Mouse (Mus musculus): ENCODE measurements around the gene Actr10.

Gene Actr10

DNA sequence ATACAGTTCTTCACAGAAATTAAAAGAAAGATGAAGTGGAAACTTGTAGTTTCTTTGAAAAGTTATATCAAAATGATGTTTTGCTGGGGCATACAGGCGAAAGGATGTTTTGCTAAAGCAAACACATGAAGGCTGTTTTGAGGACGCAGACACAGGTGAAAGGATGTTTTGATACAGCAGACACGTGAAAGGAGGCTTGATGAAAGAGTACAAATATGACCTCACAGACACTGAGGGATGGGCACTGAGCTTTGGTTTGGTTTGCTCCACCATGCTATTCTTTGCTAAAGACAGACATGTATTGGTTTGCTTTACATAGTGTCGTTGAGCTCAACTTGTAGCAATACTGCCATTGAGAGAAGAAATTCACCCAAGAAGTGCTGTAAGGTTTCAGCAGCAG is 7.9 kb upstream of the Actr10 start:
- CTCF ChIA-PET: interaction anchor here in 2 of 4 experiments (0.6 to 1.6 kb wide), 5 partner anchors 16 to 634 kb away, joined by 3 to 9 read pairs (median 6); no protein-coding TSS in a partner anchor

GRCm38 (mm10) chr12:70937150-70937549 is 507 bp upstream of the Actr10 start:
- ChIA-PET POLR2A (interaction anchor here in 3 of 4 experiments (0.7 to 2.4 kb wide), 5 partner anchors 13 to 759 kb away, joined by 3 to 11 read pairs (median 5); partner anchors contain the start of genes Arid4a (in 1 of the 3) and Psma3 (in 1 of the 3)), CTCF (interaction anchor here in 1 of 4 experiments (0.6 kb wide), 1 partner anchor 604 kb away, joined by 3 read pairs; no protein-coding TSS in a partner anchor)

More for the DNA sequence above, 7.9 kb upstream of the Actr10 start:
- POLR2A ChIA-PET: interaction anchor here in 1 of 4 experiments (0.8 kb wide), 1 partner anchor 679 kb away, joined by 3 read pairs; no protein-coding TSS in a partner anchor

DNA sequence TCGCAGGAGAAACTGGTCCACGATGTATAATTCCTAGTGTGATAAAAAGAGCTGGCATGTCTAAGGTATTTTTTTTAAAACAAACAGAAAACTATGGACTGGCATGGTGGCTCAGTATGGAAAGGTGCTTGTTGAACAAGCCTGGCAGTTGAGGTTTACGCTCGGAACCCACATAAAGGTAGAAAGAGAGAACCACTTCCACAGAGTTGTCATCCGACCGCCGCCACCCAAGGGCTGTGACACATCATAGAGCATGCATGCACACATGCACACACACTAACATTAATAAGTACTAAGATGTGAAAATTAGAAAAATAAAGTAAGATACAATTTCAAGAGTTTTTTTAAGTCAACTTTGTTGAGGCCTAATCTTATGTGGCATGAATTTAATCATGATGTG is 3.1 kb downstream of the Actr10 start:
- ChIA-PET CTCF (no interaction called here), POLR2A (no interaction called here)

DNA sequence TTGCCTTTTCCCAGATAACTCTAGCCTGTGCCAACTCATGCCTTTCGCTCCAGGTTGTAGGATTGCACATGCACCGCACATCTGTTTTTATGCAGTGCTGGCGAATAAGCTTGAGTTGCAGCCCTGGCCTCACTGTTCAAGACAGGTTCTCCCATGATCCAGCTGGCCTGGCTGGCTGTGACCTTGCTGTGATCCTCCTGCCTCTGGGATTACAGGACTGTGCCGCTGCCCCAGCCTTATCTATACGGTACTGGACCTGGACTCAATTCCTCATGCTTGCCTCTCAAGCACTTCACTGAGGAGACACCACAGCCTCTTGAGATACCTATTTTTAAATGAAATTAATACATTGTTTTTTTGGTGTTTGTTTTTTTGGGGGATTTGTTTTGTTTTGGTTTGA is 6.5 kb downstream of the Actr10 start:
- POLR2A ChIA-PET: interaction anchor here in 1 of 4 experiments (1.3 kb wide), 1 partner anchor 72 kb away, joined by 3 read pairs; the partner anchor contains the start of gene Arid4a
- CTCF ChIA-PET: no interaction called here

DNA sequence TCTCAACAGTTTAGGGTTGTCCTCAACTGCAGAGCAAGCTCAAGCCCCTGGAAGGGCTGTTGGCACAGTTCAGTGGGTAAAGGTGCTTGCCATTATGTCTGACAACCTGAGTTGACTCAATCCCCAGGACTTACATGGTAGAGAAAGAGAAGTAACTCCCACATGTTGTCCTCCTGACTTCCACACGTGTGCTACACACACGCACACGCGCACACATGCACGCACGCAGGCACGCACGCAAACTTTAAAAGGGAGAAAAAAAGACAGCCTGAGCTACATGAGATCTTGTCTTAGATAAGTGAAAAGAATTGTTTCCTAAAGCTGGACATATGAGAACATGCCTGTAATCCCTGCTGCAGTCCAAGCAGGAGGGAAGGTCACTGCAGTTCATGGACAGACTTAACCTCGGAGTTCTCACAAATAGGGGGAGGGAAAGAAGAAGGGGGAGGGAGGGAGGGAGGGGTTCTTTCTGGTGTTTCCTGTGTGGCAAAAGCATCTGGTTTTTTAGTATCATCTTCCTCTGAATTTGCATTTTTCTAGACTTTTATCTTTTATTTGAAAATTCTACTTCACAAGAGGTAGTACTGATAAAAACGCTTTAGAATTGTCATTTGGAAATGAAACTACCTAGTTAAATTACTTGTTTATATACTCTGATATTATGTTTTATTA is 9.1 kb downstream of the Actr10 start:
- ChIA-PET POLR2A (interaction anchor here in 3 of 4 experiments (0.5 to 1.7 kb wide), 5 partner anchors 8 to 601 kb away, joined by 3 to 7 read pairs (median 4); partner anchors contain the start of genes Actr10 (in 1 of the 3) and Psma3 (in 1 of the 3)), CTCF (interaction anchor here in 1 of 4 experiments (0.5 kb wide), 1 partner anchor 50 kb away, joined by 8 read pairs; no protein-coding TSS in a partner anchor)

DNA sequence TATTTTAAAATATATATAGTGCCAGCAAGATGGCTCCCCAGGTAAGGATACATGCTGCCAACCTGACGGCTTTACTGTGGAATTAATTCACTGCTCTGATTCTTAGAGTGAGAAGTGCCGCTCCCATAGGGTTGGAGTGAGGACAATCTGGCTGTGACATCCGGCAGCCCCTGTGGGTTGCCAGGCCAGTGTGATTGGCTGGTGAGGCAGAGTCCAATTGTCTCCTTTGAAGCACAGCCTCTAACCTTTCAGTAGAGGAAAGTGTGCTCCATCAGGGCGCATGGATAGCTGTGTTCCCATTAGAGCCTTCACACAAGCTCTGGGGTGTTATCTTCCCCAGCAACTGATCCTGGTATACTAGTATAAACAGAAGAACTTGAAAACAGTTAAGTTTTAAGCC is 21.0 kb downstream of the Actr10 start:
- CTCF ChIA-PET: no interaction called here
- POLR2A ChIA-PET: interaction anchor here in 1 of 4 experiments (1.0 kb wide), 1 partner anchor 8 kb away, joined by 3 read pairs; no protein-coding TSS in a partner anchor

DNA sequence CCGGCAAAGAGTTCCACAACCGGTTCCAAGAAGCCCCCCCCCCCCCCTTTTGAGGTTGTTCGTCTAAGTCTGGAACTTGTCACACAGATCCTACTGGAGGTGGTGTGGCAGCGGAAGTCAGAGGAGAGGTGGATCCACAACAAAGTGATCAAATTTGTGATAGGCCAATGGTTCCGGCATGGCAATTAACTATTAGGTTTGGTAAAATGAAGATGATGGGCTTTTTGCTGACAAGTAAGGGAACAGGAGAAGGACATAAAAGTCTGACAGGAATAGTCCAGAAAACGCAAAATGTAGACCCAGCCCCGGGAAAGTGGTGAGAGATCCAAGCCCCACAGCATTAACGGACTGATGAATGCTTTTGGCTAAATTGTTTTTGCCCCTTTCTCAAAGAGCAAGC is 29.9 kb downstream of the Actr10 start:
- ChIA-PET POLR2A (interaction anchor here in 3 of 4 experiments (0.6 to 4.7 kb wide), 11 partner anchors 11 to 364 kb away, joined by 3 to 55 read pairs (median 4); partner anchors contain the start of genes Arid4a (in 2 of the 3) and Actr10 (in 1 of the 3)), CTCF (interaction anchor here in 1 of 4 experiments (0.6 kb wide), 1 partner anchor 282 kb away, joined by 3 read pairs; no protein-coding TSS in a partner anchor)

DNA sequence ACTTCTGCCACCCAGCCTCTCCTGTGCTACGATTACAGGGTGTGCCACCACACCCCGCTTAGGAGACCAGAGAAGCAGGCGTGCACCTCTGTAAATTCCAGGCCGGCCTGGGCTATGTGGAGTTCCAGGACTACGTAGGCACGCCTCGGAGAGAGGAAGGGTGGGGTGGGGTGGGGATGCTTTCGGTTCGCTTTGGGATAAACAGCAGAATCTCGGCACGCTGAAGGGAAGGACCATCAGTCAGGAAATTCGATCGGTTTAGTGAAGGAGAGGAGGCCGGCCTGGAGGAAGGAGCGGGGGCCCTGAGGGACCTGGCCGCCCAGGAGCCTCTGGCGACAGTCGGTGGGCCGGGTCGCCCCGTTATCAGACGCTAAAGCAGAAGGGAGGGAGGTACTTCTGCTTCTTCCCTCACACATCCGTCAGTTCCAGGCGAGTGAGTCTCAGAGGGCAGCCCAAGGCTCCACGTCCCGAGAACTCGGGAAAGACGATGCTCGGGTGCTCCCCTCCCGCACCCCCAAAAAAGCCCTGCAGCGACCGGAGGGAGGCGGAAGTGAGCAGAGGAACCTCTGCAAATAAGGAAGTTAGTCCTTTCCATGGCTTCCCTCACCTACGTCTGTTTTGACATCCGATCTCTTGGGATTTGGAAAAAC is 30.6 kb downstream of the Actr10 start:
- POLR2A ChIA-PET: interaction anchor here in 2 of 4 experiments (0.7 to 4.7 kb wide), 17 partner anchors 7 to 169 kb away, joined by 3 to 55 read pairs (median 8); partner anchors contain the start of genes Arid4a (in 2 of the 2) and Actr10 (in 1 of the 2)
- CTCF ChIA-PET: interaction anchor here in 2 of 4 experiments (0.7 to 1.0 kb wide), 2 partner anchors 8 to 36 kb away, joined by 5 to 9 read pairs; no protein-coding TSS in a partner anchor

DNA sequence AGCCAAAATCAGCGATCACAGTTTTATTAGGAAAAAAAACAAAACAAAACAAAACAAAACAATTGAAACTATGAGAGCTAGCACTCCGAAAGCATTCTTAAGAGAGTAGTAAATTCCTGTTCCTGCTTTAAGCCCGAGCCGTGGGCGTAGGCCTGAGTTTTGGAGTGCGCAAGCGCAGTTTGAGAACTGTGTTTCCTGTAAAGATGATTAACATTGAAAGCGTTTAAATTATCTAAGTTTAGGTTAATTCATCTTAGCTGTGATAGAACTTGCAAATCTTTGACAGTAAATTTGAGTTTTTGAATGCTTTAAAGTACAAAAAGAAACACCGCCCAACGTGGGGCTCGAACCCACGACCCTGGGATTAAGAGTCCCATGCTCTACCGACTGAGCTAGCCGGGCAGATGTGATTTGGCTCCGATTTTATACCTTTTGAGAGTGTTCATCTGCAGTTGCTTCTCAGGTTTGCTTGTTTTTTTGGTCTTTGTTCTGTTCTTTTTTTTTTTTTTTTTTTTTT is 31.2 kb downstream of the Actr10 start:
- POLR2A ChIA-PET: interaction anchor here in 2 of 4 experiments (0.7 to 4.7 kb wide), 17 partner anchors 8 to 169 kb away, joined by 3 to 55 read pairs (median 8); partner anchors contain the start of gene Arid4a (in 2 of the 2)
- CTCF ChIA-PET: interaction anchor here in 3 of 4 experiments (0.7 to 1.5 kb wide), 4 partner anchors 9 to 41 kb away, joined by 5 to 9 read pairs (median 8); no protein-coding TSS in a partner anchor

GRCm38 (mm10) chr12:70969485-70970184 is 32.0 kb downstream of the Actr10 start:
- CTCF ChIA-PET: interaction anchor here in 3 of 4 experiments (0.6 to 1.5 kb wide), 5 partner anchors 10 to 103 kb away, joined by 5 to 13 read pairs (median 7); no protein-coding TSS in a partner anchor
- POLR2A ChIA-PET: interaction anchor here in 3 of 4 experiments (0.7 to 4.7 kb wide), 43 partner anchors 8 to 1811 kb away, joined by 3 to 55 read pairs (median 4); partner anchors contain the start of genes Arid4a (in 3 of the 3), 2700049A03Rik (in 2 of the 3), Timm9 (in 2 of the 3) and Jkamp (in 1 of the 3)

DNA sequence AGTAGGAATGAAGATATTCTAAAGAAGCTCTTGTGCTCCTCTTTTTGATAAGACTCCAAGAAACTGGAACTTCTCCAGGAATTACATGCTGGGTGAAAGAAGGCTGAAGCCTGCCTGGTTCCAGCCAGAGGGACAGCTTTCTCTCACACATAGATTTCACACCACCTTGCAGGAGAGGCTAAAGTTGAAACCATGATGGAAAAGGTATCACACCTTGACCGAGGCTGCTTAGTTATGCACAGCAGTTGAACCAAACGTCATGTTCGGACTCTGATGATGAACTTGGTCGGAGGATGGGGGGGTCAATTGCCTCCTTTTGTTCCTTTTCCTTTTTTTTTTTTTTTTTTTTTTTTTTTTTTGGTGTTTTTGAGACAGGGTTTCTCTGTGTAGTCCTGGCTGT is 36.2 kb downstream of the Actr10 start:
- ChIA-PET CTCF (interaction anchor here (0.6 to 2.0 kb wide), 6 partner anchors 16 to 479 kb away, joined by 5 to 13 read pairs (median 8); no protein-coding TSS in a partner anchor), POLR2A (interaction anchor here (0.5 to 4.7 kb wide), 73 partner anchors 9 to 1464 kb away, joined by 3 to 112 read pairs (median 5); partner anchors contain the start of genes 2700049A03Rik (in 3 of the 4), Arid4a (in 3 of the 4), Timm9 (in 3 of the 4) and Actr10 (in 1 of the 4))

DNA sequence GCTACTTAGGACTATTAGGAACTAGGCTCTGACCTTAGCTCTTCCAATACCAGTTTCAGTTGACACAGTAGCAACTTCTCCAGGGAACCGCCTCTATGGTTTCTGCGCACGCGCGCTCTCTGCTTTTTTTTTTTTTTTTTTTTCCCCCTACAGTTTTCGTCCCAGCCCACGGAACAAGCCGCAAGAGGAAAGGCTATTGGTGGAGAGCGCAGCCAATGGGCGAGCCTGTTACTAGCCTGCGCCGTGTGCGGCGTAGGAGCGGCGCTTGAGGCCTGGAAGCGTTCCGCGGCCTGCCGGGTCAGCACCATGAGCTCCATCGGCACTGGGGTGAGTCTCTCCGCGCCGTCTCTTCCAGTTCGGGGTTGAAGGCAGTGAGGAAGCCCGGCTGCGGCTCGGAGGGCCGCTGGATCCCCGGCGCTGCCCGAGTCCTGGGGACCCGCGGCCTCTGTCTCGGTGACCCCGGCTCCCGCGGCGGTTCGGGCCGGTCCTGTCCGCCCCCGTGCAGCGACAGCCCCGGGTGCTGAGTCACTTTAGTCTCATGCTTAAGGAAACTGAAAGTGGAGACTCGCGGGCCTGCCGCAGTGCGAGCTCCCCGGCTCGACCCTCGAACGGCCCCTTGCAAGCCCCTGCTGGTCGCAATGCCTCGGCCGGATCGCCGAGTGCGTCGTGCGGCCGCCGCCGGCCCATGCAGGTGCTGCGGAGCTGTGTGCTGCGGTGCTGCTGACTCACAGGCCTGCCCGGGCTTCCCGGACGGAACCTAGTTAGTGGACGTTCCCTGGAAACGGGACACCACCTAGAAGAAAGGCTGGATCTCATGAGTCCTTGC is 37.0 kb downstream of the Actr10 start, which contains the start of gene Psma3:
Psma3 (plus strand) TSS at position 181 of the 826 bp plus-strand sequence.
- ChIA-PET CTCF (interaction anchor here (0.6 to 2.0 kb wide), 9 partner anchors 15 to 803 kb away, joined by 3 to 13 read pairs (median 5); no protein-coding TSS in a partner anchor), POLR2A (interaction anchor here (0.5 to 4.7 kb wide), 89 partner anchors 9 to 1844 kb away, joined by 3 to 112 read pairs (median 5); partner anchors contain the start of genes Arid4a (in 4 of the 4), 2700049A03Rik (in 3 of the 4), Timm9 (in 3 of the 4) and Actr10 (in 1 of the 4))

GRCm38 (mm10) chr12:70975406-70975805 is 37.7 kb downstream of the Actr10 start:
- ChIA-PET POLR2A (interaction anchor here (0.8 to 4.7 kb wide), 37 partner anchors 8 to 550 kb away, joined by 3 to 112 read pairs (median 6); partner anchors contain the start of genes Arid4a (in 4 of the 4), 2700049A03Rik (in 1 of the 4), Actr10 (in 1 of the 4) and Timm9 (in 1 of the 4)), CTCF (interaction anchor here in 1 of 4 experiments (2.0 kb wide), 1 partner anchor 98 kb away, joined by 13 read pairs; no protein-coding TSS in a partner anchor)

DNA sequence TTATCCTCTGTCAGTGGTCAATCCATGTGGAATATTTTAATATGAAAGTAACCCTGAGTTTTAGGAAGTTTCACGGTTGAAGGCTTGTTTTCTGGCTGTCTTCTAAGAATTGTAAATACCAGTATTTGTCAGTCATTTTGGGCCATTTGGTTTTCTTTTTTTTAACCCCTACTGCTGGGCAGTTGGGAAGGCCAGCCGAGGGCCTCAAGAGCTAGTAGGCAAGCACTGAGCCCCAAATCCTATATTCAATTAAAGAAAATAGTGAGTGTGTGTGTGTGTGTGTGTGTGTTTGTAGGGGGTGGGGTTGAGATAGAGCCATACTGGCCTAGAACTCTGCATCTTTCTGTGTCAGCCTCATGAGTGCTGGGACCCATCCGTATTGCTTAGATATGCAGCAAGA is 38.2 kb downstream of the Actr10 start:
- POLR2A ChIA-PET: interaction anchor here (0.6 to 4.7 kb wide), 18 partner anchors 10 to 161 kb away, joined by 3 to 112 read pairs (median 5); partner anchors contain the start of genes Arid4a (in 3 of the 4), 2700049A03Rik (in 2 of the 4) and Timm9 (in 2 of the 4)

GRCm38 (mm10) chr12:70978345-70978744 is 40.7 kb downstream of the Actr10 start:
- CTCF ChIA-PET: no interaction called here
- POLR2A ChIA-PET: interaction anchor here (0.6 to 3.2 kb wide), 20 partner anchors 8 to 1041 kb away, joined by 3 to 24 read pairs (median 4); partner anchors contain the start of gene Arid4a (in 2 of the 4)

More for the DNA sequence above, 38.2 kb downstream of the Actr10 start:
- CTCF ChIA-PET: interaction anchor here in 2 of 4 experiments (0.8 to 1.0 kb wide), 2 partner anchors 17 to 40 kb away, joined by 4 read pairs; partner anchors contain the start of gene Arid4a (in 1 of the 2)

Data from embryonic stem cell, embryonic (primary cell).